Mouse (Mus musculus) forebrain, embryonic 10.5 days (tissue): Measurements from ENCODE around the gene Ric1. TPM values are rescaled to one million over a fixed set of nuclear protein-coding genes. Genes with fewer than 3 reads are reported as not detected.

ENCODE experiments used
- DNase-seq: peaks from one replicate; pipeline ENCODE4 v3.0.0-alpha.2; 2017; ENCODE audit warnings: low spot score; ENCODE audit errors: extremely low spot score
- H3K27ac ChIP-seq: fragments of 300-500 bp; sonication (generic); 2 replicates; pipeline ENCODE4 v1.5.1; 2016; ENCODE audit warnings: mild to moderate bottlenecking
- H3K27me3 ChIP-seq: fragments of 300-500 bp; sonication (generic); 2 replicates; pipeline ENCODE4 v1.6.1; 2016; ENCODE audit warnings: mild to moderate bottlenecking; ENCODE audit not compliant: poor library complexity, severe bottlenecking
- H3K36me3 ChIP-seq: fragments of 300-500 bp; sonication (generic); replicated peaks from 2 replicates; pipeline ENCODE4 v1.6.1; 2016; ENCODE audit warnings: mild to moderate bottlenecking, moderate library complexity
- H3K4me1 ChIP-seq: fragments of 300-500 bp; sonication (generic); 2 replicates; pipeline ENCODE4 v1.6.1; 2016
- H3K4me3 ChIP-seq: fragments of 300-500 bp; sonication (generic); 2 replicates; pipeline ENCODE4 v1.5.1; 2016; ENCODE audit warnings: mild to moderate bottlenecking, moderate library complexity
- H3K9me3 ChIP-seq: fragments of 300-500 bp; sonication (generic); 2 replicates; pipeline ENCODE4 v1.6.1; 2016; ENCODE audit warnings: mild to moderate bottlenecking, moderate library complexity
- WGBS: fragments of 180-500 bp; shearing (Covaris S2); methylation state at CpG from one replicate; pipeline ENCODE4 v1.1.7; 2016; 5-methylcytosine and 5-hydroxymethylcytosine counted together
- polyA plus RNA-seq: library from polyadenylated mRNA; unstranded; fragments of >200 nt; fragmentation: Nextera tagmentation; extraction: Ambion mirVana; gene quantifications from 2 replicates; pipeline ENCODE4 v1.2.1, GENCODE M21; 2016

Ric1 gene
- polyA plus RNA-seq, 1 experiment from 2014 or later = 11.7 TPM

- H3K27ac ChIP-seq = no peak overlapping the region
- WGBS = 94% methylated on average over 5 of the region's 5 CpGs
- no peak overlapping the region for H3K4me3 ChIP-seq
- peaks cover 98% of the 10 kb centered on the region for H3K36me3 ChIP-seq
- H3K27me3 ChIP-seq = no peaks in the 10 kb centered on the region
- H3K9me3 ChIP-seq = no peaks in the 10 kb centered on the region
- DNase-seq = no peak
- no peaks in the 10 kb centered on the region for H3K4me1 ChIP-seq
These were observed 76.9 kb downstream of the Ric1 start for GRCm38 (mm10) chr19:29598981-29599380.

- H3K27me3 ChIP-seq = no peaks in the 10 kb centered on the region
- peaks cover 76% of the 10 kb centered on the region for H3K36me3 ChIP-seq
- 90% methylated on average over 14 of the region's 14 CpGs for WGBS
- H3K4me3 ChIP-seq = no peak overlapping the region
- no peak for DNase-seq
- no peaks in the 10 kb centered on the region for H3K9me3 ChIP-seq
- no peaks in the 10 kb centered on the region for H3K4me1 ChIP-seq
- no peak overlapping the region for H3K27ac ChIP-seq
These were observed 81.7 kb downstream of the Ric1 start for GRCm38 (mm10) chr19:29603548-29604353.

GRCm38 (mm10) chr19:29604653-29605052 lies 82.6 kb downstream of the Ric1 start:
- 94% methylated on average over 3 of the region's 3 CpGs for WGBS
- H3K4me1 ChIP-seq = no peaks in the 10 kb centered on the region
- H3K27ac ChIP-seq = no peak overlapping the region
- no peak for DNase-seq
- H3K27me3 ChIP-seq = no peaks in the 10 kb centered on the region
- no peak overlapping the region for H3K4me3 ChIP-seq
- H3K9me3 ChIP-seq = no peaks in the 10 kb centered on the region
- peaks cover 74% of the 10 kb centered on the region for H3K36me3 ChIP-seq

GRCm38 (mm10) chr19:29607521-29607920 lies 85.4 kb downstream of the Ric1 start:
- H3K36me3 ChIP-seq = peaks cover 71% of the 10 kb centered on the region

GRCm38 (mm10) chr19:29608212-29608611 lies 86.1 kb downstream of the Ric1 start:
- Histone ChIP-seq H3K4me1 (no peaks in the 10 kb centered on the region), H3K9me3 (no peaks in the 10 kb centered on the region), H3K36me3 (peaks cover 71% of the 10 kb centered on the region), H3K4me3 (no peak overlapping the region), H3K27ac (no peak overlapping the region), H3K27me3 (no peaks in the 10 kb centered on the region)
- DNase-seq = no peak
- WGBS = 90% methylated on average over 4 of the region's 4 CpGs

More at GRCm38 (mm10) chr19:29607521-29607920, 85.4 kb downstream of the Ric1 start:
- H3K4me3 ChIP-seq = no peak overlapping the region
- no peaks in the 10 kb centered on the region for H3K9me3 ChIP-seq
- no peaks in the 10 kb centered on the region for H3K27me3 ChIP-seq
- DNase-seq = no peak
- no peaks in the 10 kb centered on the region for H3K4me1 ChIP-seq
- WGBS = 93% methylated on average over 4 of the region's 4 CpGs
- no peak overlapping the region for H3K27ac ChIP-seq

- WGBS = 93% methylated on average over 10 of the region's 10 CpGs
- no peaks in the 10 kb centered on the region for H3K27me3 ChIP-seq
- H3K36me3 ChIP-seq = peaks cover 79% of the 10 kb centered on the region
- no peaks in the 10 kb centered on the region for H3K4me1 ChIP-seq
- H3K4me3 ChIP-seq = no peak overlapping the region
- H3K27ac ChIP-seq = no peak overlapping the region
- H3K9me3 ChIP-seq = no peaks in the 10 kb centered on the region
- no peak for DNase-seq
These were observed 88.8 kb downstream of the Ric1 start for GRCm38 (mm10) chr19:29610907-29611306.

- no peaks in the 10 kb centered on the region for H3K9me3 ChIP-seq
- no peak overlapping the region for H3K4me3 ChIP-seq
- no peak overlapping the region for H3K27ac ChIP-seq
- no peaks in the 10 kb centered on the region for H3K4me1 ChIP-seq
- 91% methylated on average over 2 of the region's 2 CpGs for WGBS
- peaks cover 83% of the 10 kb centered on the region for H3K36me3 ChIP-seq
- H3K27me3 ChIP-seq = no peaks in the 10 kb centered on the region
- no peak for DNase-seq
These were observed 90.0 kb downstream of the Ric1 start for GRCm38 (mm10) chr19:29612102-29612501.

GRCm38 (mm10) chr19:29641055-29641454 lies 119.0 kb downstream of the Ric1 start:
- Histone ChIP-seq H3K4me3 (no peak overlapping the region), H3K4me1 (peaks cover 22% of the 10 kb centered on the region), H3K27me3 (no peaks in the 10 kb centered on the region), H3K9me3 (no peaks in the 10 kb centered on the region), H3K36me3 (peaks cover 44% of the 10 kb centered on the region), H3K27ac (peak overlapping the region; percentile 69)
- no peak for DNase-seq
- WGBS = 49% methylated on average over 9 of the region's 9 CpGs

- no peak for DNase-seq
- Histone ChIP-seq H3K9me3 (no peaks in the 10 kb centered on the region), H3K27ac (peak overlapping the region; percentile 69), H3K4me3 (no peak overlapping the region), H3K27me3 (no peaks in the 10 kb centered on the region), H3K4me1 (peaks cover 22% of the 10 kb centered on the region), H3K36me3 (peaks cover 41% of the 10 kb centered on the region)
- 33% methylated on average over 5 of the region's 5 CpGs for WGBS
These were observed 119.4 kb downstream of the Ric1 start for GRCm38 (mm10) chr19:29641510-29641909.

GRCm38 (mm10) chr19:29642211-29642610 lies 120.1 kb downstream of the Ric1 start:
- peaks cover 22% of the 10 kb centered on the region for H3K4me1 ChIP-seq
- 44% methylated on average over 6 of the region's 6 CpGs for WGBS
- H3K4me3 ChIP-seq = no peak overlapping the region
- no peak overlapping the region for H3K27ac ChIP-seq
- peaks cover 34% of the 10 kb centered on the region for H3K36me3 ChIP-seq
- no peaks in the 10 kb centered on the region for H3K9me3 ChIP-seq
- no peaks in the 10 kb centered on the region for H3K27me3 ChIP-seq
- peak; percentile 16 for DNase-seq

GRCm38 (mm10) chr19:29643194-29643922 lies 121.3 kb downstream of the Ric1 start:
- no peaks in the 10 kb centered on the region for H3K27me3 ChIP-seq
- no peak overlapping the region for H3K4me3 ChIP-seq
- WGBS = 91% methylated on average over 11 of the region's 11 CpGs
- peaks cover 30% of the 10 kb centered on the region for H3K36me3 ChIP-seq
- no peaks in the 10 kb centered on the region for H3K9me3 ChIP-seq
- H3K27ac ChIP-seq = no peak overlapping the region
- no peak for DNase-seq
- H3K4me1 ChIP-seq = peaks cover 24% of the 10 kb centered on the region

GRCm38 (mm10) chr19:29644747-29645146 lies 122.7 kb downstream of the Ric1 start:
- Histone ChIP-seq H3K36me3 (peaks cover 28% of the 10 kb centered on the region), H3K4me1 (peaks cover 26% of the 10 kb centered on the region), H3K27me3 (no peaks in the 10 kb centered on the region), H3K4me3 (no peak overlapping the region), H3K27ac (no peak overlapping the region), H3K9me3 (no peaks in the 10 kb centered on the region)
- 93% methylated on average over 6 of the region's 6 CpGs for WGBS
- no peak for DNase-seq
